Mouse (Mus musculus): ENCODE results near the gene Baiap2l1. TPM values are rescaled to one million over a fixed set of nuclear protein-coding genes. Genes with fewer than 3 reads are reported as not detected.

Baiap2l1 gene
- polyA plus RNA-seq, 1 experiment from 2014 or later: 1.6 TPM

GRCm38 (mm10) chr5:144260464-144260863 is 97.4 kb downstream of the Baiap2l1 start:
- no peaks in the 10 kb centered on the region for H3K27me3 ChIP-seq
- WGBS: 87% methylated on average over 8 of the region's 8 CpGs
- H3K4me2 ChIP-seq: no peak overlapping the region
- no peaks in the 10 kb centered on the region for H3K9me3 ChIP-seq
- H3K27ac ChIP-seq (replicated peaks): no peak overlapping the region
- no peak overlapping the region for H3K9ac ChIP-seq
- H3K4me1 ChIP-seq (replicated peaks): peaks cover 62% of the 10 kb centered on the region
- peaks cover 40% of the 10 kb centered on the region for H3K36me3 ChIP-seq
- ATAC-seq (ENCODE audit: low read depth): no peak
- H3K4me3 ChIP-seq: no peak overlapping the region

GRCm38 (mm10) chr5:144259228-144259627 is 98.7 kb downstream of the Baiap2l1 start:
- Histone ChIP-seq H3K9me3 (no peaks in the 10 kb centered on the region), H3K4me3 (no peak overlapping the region), H3K4me2 (peak overlapping the region; percentile 66), H3K4me1 (replicated peaks) (peaks cover 67% of the 10 kb centered on the region), H3K9ac (peak overlapping the region; percentile 97), H3K27me3 (no peaks in the 10 kb centered on the region), H3K36me3 (peaks cover 30% of the 10 kb centered on the region), H3K27ac (replicated peaks) (no peak overlapping the region)
- 74% methylated on average over 6 of the region's 6 CpGs for WGBS
- no peak for ATAC-seq (ENCODE audit: low read depth)

GRCm38 (mm10) chr5:144258687-144259086 is 99.2 kb downstream of the Baiap2l1 start:
- ATAC-seq (ENCODE audit: low read depth): no peak
- H3K4me3 ChIP-seq: peak overlapping the region; percentile 98; the same call in 1 of the 2 replicates
- H3K4me1 ChIP-seq (replicated peaks): peaks cover 68% of the 10 kb centered on the region
- WGBS: 12% methylated on average over 2 of the region's 2 CpGs
- no peaks in the 10 kb centered on the region for H3K27me3 ChIP-seq
- peak overlapping the region; percentile 66 for H3K4me2 ChIP-seq
- no peaks in the 10 kb centered on the region for H3K9me3 ChIP-seq
- H3K36me3 ChIP-seq: peaks cover 29% of the 10 kb centered on the region
- H3K27ac ChIP-seq (replicated peaks): no peak overlapping the region
- peak overlapping the region; percentile 97 for H3K9ac ChIP-seq

GRCm38 (mm10) chr5:144258131-144258611 is 99.7 kb downstream of the Baiap2l1 start:
- peak overlapping the region; percentile 97 for H3K9ac ChIP-seq
- 43% methylated on average over 14 of the region's 14 CpGs for WGBS
- ATAC-seq (ENCODE audit: low read depth): no peak
- H3K4me1 ChIP-seq (replicated peaks): peaks cover 68% of the 10 kb centered on the region
- H3K27me3 ChIP-seq: no peaks in the 10 kb centered on the region
- H3K36me3 ChIP-seq: peaks cover 29% of the 10 kb centered on the region
- H3K4me3 ChIP-seq: peak overlapping the region; percentile 98
- H3K9me3 ChIP-seq: no peaks in the 10 kb centered on the region
- peak overlapping the region; percentile 66 for H3K4me2 ChIP-seq
- no peak overlapping the region for H3K27ac ChIP-seq (replicated peaks)

GRCm38 (mm10) chr5:144257451-144258110 is 100.3 kb downstream of the Baiap2l1 start:
- 78% methylated on average over 3 of the region's 3 CpGs for WGBS
- H3K4me1 ChIP-seq (replicated peaks): peaks cover 63% of the 10 kb centered on the region

GRCm38 (mm10) chr5:144256888-144257287 is 101.0 kb downstream of the Baiap2l1 start:
- H3K4me2 ChIP-seq: peak overlapping the region; percentile 66
- peaks cover 22% of the 10 kb centered on the region for H3K36me3 ChIP-seq
- ATAC-seq (ENCODE audit: low read depth): no peak
- H3K27ac ChIP-seq (replicated peaks): peak overlapping the region; percentile 90
- 27% methylated on average over 1 of the region's 1 CpGs for WGBS
- H3K4me1 ChIP-seq (replicated peaks): peaks cover 60% of the 10 kb centered on the region
- H3K27me3 ChIP-seq: no peaks in the 10 kb centered on the region
- H3K9me3 ChIP-seq: no peaks in the 10 kb centered on the region
- peak overlapping the region; percentile 97 for H3K9ac ChIP-seq
- peak overlapping the region; percentile 98 for H3K4me3 ChIP-seq

More at GRCm38 (mm10) chr5:144257451-144258110, 100.3 kb downstream of the Baiap2l1 start:
- peak overlapping the region; percentile 97 for H3K9ac ChIP-seq
- no peaks in the 10 kb centered on the region for H3K27me3 ChIP-seq
- peak overlapping the region; percentile 98 for H3K4me3 ChIP-seq
- H3K27ac ChIP-seq (replicated peaks): no peak overlapping the region
- no peaks in the 10 kb centered on the region for H3K9me3 ChIP-seq
- H3K4me2 ChIP-seq: peak overlapping the region; percentile 66
- peaks cover 26% of the 10 kb centered on the region for H3K36me3 ChIP-seq
- ATAC-seq (ENCODE audit: low read depth): no peak

- Histone ChIP-seq H3K36me3 (peaks cover 22% of the 10 kb centered on the region), H3K4me2 (peak overlapping the region; percentile 66), H3K9me3 (no peaks in the 10 kb centered on the region), H3K4me3 (peak overlapping the region; percentile 98), H3K27me3 (no peaks in the 10 kb centered on the region), H3K9ac (peak overlapping the region; percentile 97), H3K27ac (replicated peaks) (peak overlapping the region; percentile 90), H3K4me1 (replicated peaks) (peaks cover 60% of the 10 kb centered on the region)
- no peak for ATAC-seq (ENCODE audit: low read depth)
- WGBS: 13% methylated on average over 7 of the region's 7 CpGs
These were observed 101.4 kb downstream of the Baiap2l1 start for GRCm38 (mm10) chr5:144256541-144256870.

GRCm38 (mm10) chr5:144255632-144256540 is 102.0 kb downstream of the Baiap2l1 start:
- Histone ChIP-seq H3K4me2 (peak overlapping the region; percentile 66), H3K9me3 (no peaks in the 10 kb centered on the region), H3K4me1 (replicated peaks) (peaks cover 56% of the 10 kb centered on the region), H3K27me3 (no peaks in the 10 kb centered on the region), H3K9ac (peak overlapping the region; percentile 97), H3K36me3 (peaks cover 18% of the 10 kb centered on the region), H3K27ac (replicated peaks) (peak overlapping the region; percentile 90), H3K4me3 (peak overlapping the region; percentile 98)
- under 1% methylated on average over 40 of the region's 40 CpGs for WGBS
- ATAC-seq (ENCODE audit: low read depth): peak; percentile 68

- under 1% methylated on average over 62 of the region's 84 CpGs for WGBS
- peak overlapping the region; percentile 97 for H3K9ac ChIP-seq
- ATAC-seq (ENCODE audit: low read depth): peak; percentile 81
- H3K27me3 ChIP-seq: no peaks in the 10 kb centered on the region
- H3K4me3 ChIP-seq: peak overlapping the region; percentile 98
- peak overlapping the region; percentile 66 for H3K4me2 ChIP-seq
- H3K9me3 ChIP-seq: peaks cover 4% of the 10 kb centered on the region; the same call in 1 of the 2 replicates
- H3K27ac ChIP-seq (replicated peaks): peak overlapping the region; percentile 90
- peaks cover 9% of the 10 kb centered on the region; the same call in 1 of the 2 replicates for H3K36me3 ChIP-seq
- peaks cover 47% of the 10 kb centered on the region for H3K4me1 ChIP-seq (replicated peaks)
These were observed 102.9 kb downstream of the Baiap2l1 start for GRCm38 (mm10) chr5:144254811-144255631.

GRCm38 (mm10) chr5:144254122-144254810 is 103.6 kb downstream of the Baiap2l1 start:
- Histone ChIP-seq H3K4me3 (peak overlapping the region; percentile 98), H3K27ac (replicated peaks) (no peak overlapping the region)
- 60% methylated on average over 16 of the region's 16 CpGs for WGBS

GRCm38 (mm10) chr5:144253212-144253611 is 104.7 kb downstream of the Baiap2l1 start:
- H3K27ac ChIP-seq (replicated peaks): no peak overlapping the region
- WGBS: 79% methylated on average over 4 of the region's 4 CpGs
- no peaks in the 10 kb centered on the region for H3K27me3 ChIP-seq
- H3K4me1 ChIP-seq (replicated peaks): peaks cover 30% of the 10 kb centered on the region
- H3K4me2 ChIP-seq: no peak overlapping the region
- H3K36me3 ChIP-seq: 0 out of 2 replicates have a peak, but pooled peaks cover under 1% of the 10 kb centered on the region
- peaks cover 8% of the 10 kb centered on the region; the same call in 1 of the 2 replicates for H3K9me3 ChIP-seq
- H3K4me3 ChIP-seq: no peak overlapping the region
- no peak overlapping the region for H3K9ac ChIP-seq
- ATAC-seq (ENCODE audit: low read depth): no peak

More at GRCm38 (mm10) chr5:144254122-144254810, 103.6 kb downstream of the Baiap2l1 start:
- Histone ChIP-seq H3K4me1 (replicated peaks) (peaks cover 41% of the 10 kb centered on the region), H3K36me3 (0 out of 2 replicates have a peak, but pooled peaks cover 3% of the 10 kb centered on the region), H3K27me3 (no peaks in the 10 kb centered on the region), H3K9ac (peak overlapping the region; percentile 97), H3K9me3 (peaks cover 8% of the 10 kb centered on the region; the same call in 1 of the 2 replicates), H3K4me2 (peak overlapping the region; percentile 66)
- ATAC-seq (ENCODE audit: low read depth): 0 out of 2 replicates have a peak, but pooled peaks have one; percentile 12
